Mouse (Mus musculus) ovary, postnatal 10 days (tissue): ENCODE results near the gene Arf6.

ENCODE experiments used
- DNase-seq: peaks from one replicate; pipeline ENCODE4 v3.0.0; 2022; ENCODE audit warnings: low spot score

Gene Arf6

DNA sequence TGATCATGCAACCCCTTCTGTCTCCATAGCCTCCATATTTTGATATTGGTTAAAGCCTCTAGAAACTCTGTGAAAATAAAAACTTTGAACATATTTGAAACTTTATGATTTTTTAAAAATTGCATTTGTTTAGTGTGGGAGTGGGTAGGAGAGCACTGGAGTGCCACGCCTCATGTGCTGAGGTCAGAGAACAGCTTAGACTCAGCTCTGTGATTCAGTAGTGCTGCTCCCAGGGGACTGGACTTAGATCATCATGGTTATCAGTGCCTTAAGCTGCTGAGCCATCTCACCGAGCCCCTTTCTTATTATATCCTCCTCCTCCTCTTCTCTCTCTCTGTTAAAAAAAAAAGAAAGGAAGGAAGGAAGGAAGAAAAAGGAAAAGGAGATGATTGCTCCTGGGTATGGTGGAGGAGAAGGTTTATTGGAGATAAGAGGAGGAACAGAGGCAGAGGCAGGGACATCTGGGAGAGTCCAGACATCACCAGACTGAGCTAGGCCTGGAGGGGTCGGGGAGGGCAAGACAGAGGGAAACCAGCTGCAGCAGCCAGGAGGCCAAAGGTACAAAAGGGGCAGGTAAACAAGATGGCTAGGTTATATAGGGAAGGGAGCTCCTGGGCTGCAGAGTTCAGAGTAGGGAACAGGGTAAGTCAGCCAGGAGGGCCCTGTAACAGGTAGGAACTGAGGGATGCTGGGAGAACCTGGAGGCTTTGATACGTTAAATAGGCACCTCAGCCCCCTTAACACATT is 43.0 kb downstream of the Arf6 start:
- no peak for DNase-seq

DNA sequence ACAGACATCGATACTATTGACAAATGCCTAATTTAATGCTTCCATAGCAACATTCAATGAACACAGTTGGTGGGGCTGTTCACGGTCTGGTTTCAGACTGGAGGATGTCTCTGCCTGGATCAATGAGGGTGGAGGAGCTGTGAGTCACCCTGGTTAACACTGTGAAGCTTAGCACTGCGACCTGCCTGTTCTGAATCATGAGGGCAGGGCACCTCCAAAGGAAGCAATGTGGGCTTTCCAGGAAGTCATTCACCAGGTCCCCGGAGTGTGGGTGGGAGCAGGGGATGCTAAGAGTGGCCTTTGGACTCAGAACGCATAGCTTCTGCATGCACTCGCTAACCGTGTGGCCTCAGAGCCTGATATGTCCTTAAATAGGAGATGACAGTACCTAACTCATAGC is 44.8 kb downstream of the Arf6 start:
- no peak for DNase-seq

DNA sequence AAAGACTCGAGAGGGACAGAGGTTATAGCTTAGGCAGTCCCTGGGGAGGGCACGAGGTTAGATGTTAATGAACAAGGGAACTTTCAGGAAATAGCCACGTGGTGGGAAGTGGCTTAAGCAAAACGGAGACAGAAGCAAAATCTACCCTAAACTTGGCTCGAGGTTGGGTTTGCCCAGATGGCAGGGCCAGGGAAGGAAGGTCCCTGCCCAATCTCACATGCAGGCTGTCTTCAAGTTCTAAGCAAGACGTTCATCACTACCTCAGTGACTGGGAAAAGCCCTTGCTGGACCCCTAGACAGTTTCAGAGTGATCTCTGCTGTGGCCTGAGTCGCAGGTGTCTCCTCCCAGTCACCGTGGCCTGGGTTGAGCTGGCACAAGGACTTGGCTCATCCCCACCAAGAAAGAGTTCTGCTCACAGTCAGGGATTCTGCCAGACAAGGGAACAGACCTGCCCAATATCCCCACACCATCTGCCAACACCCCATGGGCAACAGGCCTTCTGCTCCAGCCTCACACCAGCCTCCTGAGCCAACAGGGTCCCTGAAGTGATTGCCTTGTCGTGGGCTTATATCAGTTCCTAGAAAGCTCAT is 45.8 kb downstream of the Arf6 start:
- DNase-seq = no peak

DNA sequence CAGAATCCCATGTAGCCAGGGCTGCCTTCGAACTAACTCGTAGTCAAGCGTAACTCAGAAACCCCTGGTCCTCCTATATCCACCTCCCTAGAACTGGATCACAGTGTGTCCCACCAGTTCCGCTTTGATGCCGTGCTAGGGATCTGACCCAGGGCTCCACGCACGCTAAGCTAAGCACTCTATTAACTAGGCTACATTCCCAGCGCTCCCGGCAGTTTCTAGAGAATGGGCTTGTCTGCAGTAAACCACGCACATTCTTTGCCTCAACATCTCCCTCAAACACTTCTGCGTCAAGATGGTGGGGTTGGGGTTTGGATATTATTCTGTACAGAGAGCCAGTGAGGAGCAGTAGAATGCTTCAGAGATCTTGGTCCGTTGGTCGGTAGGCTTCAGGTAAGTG is 46.7 kb downstream of the Arf6 start:
- DNase-seq = no peak

DNA sequence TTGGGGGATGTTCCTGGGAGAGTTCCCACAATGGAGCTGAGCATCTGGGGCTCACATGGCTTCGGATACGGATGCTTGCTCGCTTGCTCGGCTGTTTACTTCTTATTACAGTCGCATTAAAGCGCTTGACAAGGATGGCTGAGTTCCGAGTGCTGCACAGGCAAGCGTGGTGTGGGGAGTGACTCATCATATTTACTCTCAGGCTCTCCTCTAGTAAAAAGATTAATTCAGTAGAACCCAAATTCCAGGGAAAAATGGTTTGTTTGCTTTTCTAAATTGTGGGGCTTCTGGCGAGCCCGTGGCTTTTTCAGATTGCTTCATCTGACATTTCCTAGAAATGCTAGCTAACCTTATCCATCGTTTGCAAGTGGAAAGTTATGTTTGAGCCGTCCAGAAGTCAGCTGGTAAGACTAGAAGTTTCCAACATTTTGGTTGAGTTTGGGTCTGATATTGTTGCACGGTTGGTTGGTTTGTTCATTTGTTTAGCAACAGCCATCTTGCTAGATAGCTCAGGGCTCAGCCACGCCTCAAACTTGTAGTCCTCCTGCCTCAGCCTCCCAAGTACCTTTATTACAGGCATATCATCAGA is 47.2 kb downstream of the Arf6 start:
- no peak for DNase-seq

DNA sequence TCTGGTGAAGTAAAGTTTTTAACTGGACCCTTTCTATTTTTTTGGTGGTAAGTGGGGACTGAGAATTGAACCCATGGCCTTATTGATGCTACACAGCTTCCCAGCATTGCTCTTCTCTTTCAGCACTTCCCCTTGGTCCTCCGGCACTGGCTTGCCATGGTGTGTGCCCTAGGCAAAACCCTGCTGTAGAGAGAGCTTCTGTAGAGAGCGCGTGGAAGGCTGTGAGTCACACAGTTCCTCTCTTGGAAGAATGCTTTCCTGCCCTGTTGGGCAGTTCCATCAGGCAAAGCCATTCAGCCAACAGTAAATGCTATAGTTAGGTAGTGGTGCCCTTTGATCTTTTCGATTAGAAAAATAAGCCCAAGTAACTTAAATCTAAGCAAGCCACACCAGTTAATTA is 47.7 kb downstream of the Arf6 start:
- no peak for DNase-seq

DNA sequence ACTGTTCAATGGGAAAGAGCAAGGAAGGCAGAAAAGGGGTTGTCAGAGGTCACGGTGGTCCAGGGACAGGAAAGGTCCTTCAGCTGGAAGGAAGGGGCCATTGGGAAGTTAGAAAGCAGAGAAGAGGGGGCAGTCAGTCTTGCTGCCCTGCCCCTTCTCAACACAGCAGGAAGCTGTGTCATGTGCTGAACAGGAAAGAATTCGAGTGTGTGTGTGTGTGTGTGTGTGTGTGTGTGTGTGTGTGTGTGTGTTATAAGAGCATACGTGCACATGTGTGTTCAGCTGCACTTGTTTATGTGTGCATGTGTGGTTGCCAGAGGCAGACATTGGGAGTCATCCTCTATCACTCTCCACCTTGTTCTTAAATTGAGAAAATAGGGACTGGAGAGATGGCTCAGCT is 48.8 kb downstream of the Arf6 start:
- DNase-seq = no peak

DNA sequence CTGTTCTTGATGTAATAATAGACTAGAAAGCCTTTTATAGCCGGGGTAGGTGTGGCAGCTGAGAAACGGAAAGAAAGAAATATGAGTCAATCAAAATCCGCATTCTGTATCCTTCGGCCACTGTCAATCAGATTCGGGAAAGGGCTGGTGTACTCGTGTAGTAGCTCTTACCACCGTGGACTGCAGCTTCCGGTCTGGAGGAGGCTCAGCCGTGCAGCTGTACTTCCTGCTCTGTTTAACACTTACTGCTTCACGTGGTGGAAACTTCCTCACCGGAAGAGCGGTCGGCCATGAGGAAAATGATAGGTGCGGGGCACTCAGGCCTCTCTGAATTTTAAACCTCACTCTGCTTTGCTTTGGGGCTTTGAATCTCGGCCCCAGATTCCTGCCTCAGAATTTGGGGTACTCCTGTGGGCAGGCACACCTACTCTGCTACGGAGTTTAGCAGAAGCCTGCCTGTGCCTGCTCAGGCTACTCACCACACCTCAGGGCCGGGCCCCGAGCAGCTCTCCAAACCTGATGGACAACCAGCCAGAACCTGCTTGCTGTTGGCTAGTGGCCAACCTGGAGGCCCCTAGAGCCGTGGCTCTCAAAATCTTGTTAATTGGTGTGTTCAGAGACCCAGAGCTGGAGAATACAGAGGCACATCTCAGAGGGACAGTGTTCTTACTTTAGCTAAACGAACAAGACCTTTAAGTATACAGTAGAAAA is 51.0 kb downstream of the Arf6 start:
- DNase-seq = no peak
